Mouse (Mus musculus) megakaryocyte-erythroid progenitor cell, adult 5-6 weeks (primary cell): ENCODE results near the gene Mxi1. TPM values are rescaled to one million over a fixed set of nuclear protein-coding genes. Genes with fewer than 3 reads are reported as not detected.

ENCODE experiments used
- ATAC-seq: replicated peaks from 2 replicates; pipeline ENCODE4 v1.8.0; 2016; ENCODE audit warnings: mild to moderate bottlenecking, inconsistent platforms; ENCODE audit not compliant: severe bottlenecking, poor library complexity, low FRiP score, low TSS enrichment
- total RNA-seq, 2 experiments: library from RNA; stranded (forward) in 1 of 2; stranded (reverse) in 1 of 2; fragments of 200-1000, 215-1000 nt in 1 of 2; fragments of >200 nt in 1 of 2; fragmentation: Nextera tagmentation in 1 of 2; gene quantifications; 2 replicates each; pipeline ENCODE4 v1.2.3; 2014 to 2017

Mxi1 gene
- total RNA-seq (2014; fragmentation: Nextera tagmentation) (21.1 and 25.3 TPM in 2 replicates), total RNA-seq (2017) (82.7 and 86.4 TPM in 2 replicates)

DNA sequence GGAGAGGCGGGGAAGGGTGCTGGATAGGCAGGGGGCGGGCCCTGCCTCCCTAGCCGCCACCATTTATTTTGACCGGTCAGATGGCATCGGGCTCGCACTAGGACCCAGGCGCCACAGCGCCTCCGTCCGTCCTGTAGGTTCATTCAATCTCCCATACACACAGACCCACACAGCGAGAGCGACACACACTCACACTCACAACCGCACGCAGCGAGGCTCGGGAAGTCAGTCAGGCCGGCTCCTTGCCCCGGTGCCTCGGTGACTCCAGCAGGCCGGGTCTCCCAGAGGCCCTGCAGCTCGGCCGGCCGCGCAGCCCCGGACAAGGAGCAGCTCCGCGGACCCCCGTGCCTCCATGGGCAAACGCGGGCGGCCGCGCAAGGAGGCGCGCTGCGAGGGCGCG, at the start of gene Mxi1:
TSS of gene Mxi1 (plus strand) at position 171 of the 400 bp plus-strand sequence.
- ATAC-seq, result peak; percentile 43

- no peak for ATAC-seq
Measured at GRCm38 (mm10) chr19:53260828-53261227, 49.5 kb upstream of the Mxi1 start.

GRCm38 (mm10) chr19:53262061-53262460, 48.3 kb upstream of the Mxi1 start:
- no peak for ATAC-seq

DNA sequence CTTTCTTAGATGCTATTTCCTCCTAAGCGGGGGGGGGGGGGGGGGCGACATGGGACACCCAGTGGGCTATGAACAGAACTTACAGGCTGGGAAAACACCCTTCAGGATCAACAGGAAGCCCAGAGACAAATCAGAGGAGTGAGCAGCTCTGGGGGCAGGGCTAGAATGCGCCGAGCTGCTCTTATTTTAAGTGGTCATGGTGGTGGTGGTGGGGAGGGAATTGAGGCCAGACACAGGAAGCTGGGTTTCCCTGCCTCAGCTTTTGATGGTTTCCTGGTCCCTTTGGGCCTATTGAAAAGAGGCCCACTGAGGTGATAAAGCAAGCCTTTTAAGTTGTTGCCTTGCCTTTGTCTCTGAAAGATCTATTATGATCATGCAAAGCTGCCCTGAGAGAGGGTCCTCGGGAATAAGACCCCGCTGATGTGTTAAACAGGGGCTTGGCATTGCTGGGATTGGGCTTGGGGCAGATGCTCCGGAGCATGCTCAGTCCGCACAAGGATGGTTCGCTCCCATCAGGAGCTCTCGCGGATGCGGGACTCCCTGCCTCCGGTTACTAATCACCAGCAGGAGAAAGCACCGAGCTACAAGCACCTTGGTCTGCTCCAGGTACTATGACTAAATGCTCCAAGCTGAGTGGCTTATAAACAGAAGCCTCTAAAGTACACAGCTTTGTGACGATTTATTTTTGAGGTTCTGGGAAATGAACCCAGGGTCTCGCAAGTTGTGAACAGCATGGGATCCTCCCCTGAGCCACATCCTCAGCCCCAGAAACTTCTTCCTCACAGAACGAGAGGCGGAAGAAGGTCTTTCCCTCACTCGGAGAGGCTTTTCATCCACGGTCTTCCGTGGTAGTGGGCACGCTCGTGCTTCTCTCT, 46.2 kb upstream of the Mxi1 start:
- no peak for ATAC-seq

DNA sequence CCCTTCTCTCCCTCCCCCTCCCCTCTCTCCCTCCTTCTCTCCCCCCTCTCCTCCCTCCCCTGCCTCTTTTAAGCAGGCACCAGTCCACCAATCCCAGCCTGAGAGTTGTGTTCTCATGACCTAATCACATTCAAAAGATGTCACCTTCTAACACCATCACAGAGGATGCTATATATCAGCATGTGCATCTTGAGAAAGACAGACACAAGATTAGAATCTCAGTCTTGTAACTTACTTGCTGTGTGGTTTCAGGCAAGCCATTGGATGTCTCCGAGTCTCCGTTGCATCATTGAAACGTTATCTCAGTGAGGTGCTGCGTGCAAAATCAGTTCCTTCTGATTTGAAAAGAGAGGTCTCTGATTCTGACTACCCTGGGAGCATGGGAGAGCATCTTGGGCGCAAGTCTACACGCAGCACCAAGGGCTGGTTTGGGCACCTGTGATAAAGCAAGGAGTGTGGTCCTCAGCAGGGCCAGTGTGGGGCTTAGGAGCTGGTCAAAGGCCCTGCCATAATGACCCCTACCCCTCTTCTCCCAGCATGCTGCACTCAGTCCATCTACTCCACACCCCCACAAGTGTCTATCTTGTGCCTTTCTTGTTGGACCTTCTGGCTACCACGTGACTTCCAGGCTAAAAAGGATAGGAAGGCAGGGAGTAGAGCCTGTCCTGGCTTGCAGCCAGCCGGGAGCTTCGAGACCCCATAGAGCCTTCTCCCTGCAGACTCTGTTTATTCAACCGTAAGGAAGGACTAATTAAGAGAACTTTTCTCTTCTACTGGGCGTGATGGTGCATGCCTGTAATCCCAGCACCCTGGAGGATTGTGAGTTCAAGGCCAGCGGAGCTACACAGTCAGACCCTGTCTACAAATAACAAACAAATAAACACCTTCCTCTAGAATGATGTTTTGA, 45.2 kb upstream of the Mxi1 start:
- no peak for ATAC-seq

- no peak for ATAC-seq
Measured at GRCm38 (mm10) chr19:53267305-53267704, 43.0 kb upstream of the Mxi1 start.

GRCm38 (mm10) chr19:53273055-53273722, 37.1 kb upstream of the Mxi1 start:
- ATAC-seq, result no peak

DNA sequence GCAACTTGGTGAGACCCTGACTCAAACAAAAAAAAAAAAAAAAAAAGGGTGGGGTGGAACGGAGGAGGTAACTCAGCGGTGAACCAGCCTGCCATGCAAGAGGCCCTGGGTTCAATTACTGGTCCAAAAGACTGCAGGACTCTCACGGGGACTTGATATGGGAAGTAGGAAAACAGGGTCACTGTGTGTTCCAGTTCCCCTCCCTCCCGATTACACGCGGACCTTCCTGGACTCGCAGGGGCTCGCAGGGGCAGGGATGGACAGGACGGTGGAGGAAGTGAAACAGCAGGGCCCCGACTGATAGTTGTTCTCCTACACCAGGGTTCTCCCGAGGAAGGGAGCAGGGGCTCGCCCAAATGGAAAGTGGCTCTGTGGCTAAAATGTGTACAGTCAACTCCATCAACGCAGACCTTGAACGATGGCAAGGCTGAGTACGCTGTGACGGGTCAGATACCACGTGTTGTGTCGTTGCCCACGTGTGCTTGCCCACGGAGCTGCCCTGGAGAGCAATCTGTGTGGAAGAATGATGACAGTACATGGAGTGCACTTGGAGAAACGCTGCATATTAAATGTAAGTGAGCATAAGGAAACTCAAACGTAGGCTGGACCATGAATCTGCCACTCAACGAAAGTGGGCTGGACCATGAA, 36.4 kb upstream of the Mxi1 start:
- no peak for ATAC-seq

DNA sequence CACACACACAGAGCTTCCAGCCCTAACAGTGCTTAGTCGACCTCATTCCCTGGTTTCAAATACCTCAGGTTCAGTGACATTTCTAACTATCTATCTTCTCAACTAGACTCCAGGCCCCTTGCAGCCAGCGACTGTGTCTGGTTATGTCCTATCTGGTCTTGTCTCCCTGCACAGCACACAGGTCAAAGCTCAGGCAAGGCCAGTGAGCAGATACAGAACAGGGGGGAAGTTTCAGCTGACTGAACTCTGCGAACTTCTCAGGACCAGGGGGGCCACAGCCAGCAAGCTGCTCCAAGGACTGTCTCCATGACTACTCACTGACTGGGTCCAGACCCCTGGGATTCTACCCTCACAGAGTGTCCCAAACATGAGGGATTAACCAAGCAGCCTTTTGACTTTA, 35.1 kb upstream of the Mxi1 start:
- no peak for ATAC-seq

- ATAC-seq, result no peak
Measured at GRCm38 (mm10) chr19:53276902-53277707, 33.2 kb upstream of the Mxi1 start.

GRCm38 (mm10) chr19:53278491-53279415, 31.6 kb upstream of the Mxi1 start:
- no peak for ATAC-seq

- no peak for ATAC-seq
Measured at GRCm38 (mm10) chr19:53280254-53280653, 30.1 kb upstream of the Mxi1 start.

DNA sequence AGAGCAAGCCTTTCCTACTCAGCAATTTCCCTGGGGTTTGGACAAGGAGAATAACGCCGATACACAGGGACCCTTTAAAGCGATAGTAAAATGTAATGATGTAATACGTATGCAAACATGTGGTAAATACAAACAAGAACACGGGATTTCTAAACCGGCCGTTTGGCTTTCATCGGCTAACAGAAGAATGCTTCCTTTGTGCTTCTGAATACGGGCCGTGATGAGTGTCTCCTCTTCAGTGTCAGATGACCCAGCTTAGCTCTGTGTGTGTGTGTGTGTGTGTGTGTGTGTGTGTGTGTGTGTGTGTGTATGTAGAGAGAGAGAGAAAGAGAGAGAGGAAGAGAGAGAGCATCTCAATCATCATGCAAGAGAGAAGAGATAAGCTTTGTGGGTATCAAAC, 27.7 kb upstream of the Mxi1 start:
- no peak for ATAC-seq

- no peak for ATAC-seq
Measured at GRCm38 (mm10) chr19:53283742-53284141, 26.6 kb upstream of the Mxi1 start.

- ATAC-seq, result peak; percentile 51
Measured at GRCm38 (mm10) chr19:53284268-53285208, 25.8 kb upstream of the Mxi1 start.
